Mouse (Mus musculus): ENCODE data around the gene Fam149a. TPM values are rescaled to one million over a fixed set of nuclear protein-coding genes. Genes with fewer than 3 reads are reported as not detected.
"Not testable (repeated sequence)": the region's sequence is repeated elsewhere in the genome, so short reads cannot be mapped to it uniquely, and the experiment has no call there.

The Fam149a gene
- polyA plus RNA-seq, 1 experiment from 2014 or later: 53.1 TPM

DNA sequence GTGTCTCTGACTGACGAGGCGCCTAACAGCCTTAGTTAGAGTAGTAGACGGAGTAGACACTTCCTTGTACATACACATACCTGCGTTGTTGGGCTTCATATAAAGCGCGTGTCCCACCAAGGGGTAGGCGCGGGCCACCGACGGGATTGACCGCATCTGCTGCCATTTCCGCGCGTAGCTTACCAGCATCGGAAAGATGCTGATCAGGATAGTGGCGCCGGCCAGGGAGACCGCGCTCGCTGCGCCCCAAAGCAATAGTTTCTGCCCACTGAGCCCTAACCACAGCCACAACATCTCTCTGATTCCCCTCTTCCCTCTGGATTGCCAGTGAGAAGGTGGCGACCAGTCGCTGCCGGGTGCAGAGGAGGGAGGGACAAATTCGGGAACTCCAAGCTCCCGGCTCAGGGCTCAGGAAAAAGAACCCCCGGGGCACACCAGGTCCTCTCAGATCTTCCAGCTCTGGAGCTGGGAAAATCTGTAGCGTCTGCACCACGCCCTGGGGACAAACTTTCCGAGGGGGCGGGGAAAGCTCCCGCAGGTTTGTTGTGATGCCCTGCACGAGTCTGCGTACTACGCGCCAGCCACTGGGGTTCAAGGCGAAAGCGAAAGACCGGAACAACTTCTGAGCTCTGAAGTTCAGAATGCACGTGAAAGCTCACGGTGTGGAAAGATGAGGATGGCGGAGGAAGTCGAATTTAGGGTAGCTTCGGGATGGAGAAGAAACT, 49.2 kb downstream of the Fam149a start, which contains the start of gene Cyp4v3:
Gene Cyp4v3, minus strand, starts transcription at position 532 of the 725 bp plus-strand sequence.
- in situ Hi-C loops (cut with MboI; ENCODE audit: low pct_unique_long_range_greater_than_20kb): no loop called here
- TF ChIP-seq CTCF (IDR thresholded peaks at IDR 0.05): no peak
- POLR2A ChIA-PET: no interaction called here
- H3K27me3 ChIP-seq: no peaks in the 10 kb centered on the region
- DNase-seq (ENCODE audit: low read depth, low spot score) (no peak), ATAC-seq (peak; percentile 87)
- CTCF ChIA-PET: interaction anchor here (3.9 kb wide), 1 partner anchor 11 kb away, joined by 22 read pairs; no protein-coding TSS in a partner anchor

DNA sequence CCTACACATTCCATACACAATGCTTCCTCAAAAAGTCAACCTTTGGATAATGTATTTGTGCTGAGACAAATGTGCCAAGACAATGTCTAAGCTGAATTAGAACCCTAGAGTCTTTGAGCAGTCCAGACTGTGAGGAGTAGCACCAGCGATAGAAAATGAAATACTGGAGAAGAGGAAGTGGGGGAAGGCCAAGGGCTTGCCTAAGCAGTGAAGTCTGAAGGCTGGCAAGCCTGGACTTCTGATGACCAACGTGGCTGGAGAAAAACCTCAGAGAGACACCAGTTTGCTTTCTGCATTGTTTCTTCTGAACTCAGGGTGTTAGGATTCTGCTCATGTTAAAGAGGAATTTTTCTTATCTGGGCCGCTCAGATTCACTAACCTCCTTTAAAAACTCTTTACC, 51.2 kb downstream of the Fam149a start:
- POLR2A ChIA-PET: no interaction called here
- DNase-seq (ENCODE audit: low read depth, low spot score) (no peak), ATAC-seq (no peak)
- TF ChIP-seq CTCF (IDR thresholded peaks at IDR 0.05): no peak
- in situ Hi-C loops (cut with MboI; ENCODE audit: low pct_unique_long_range_greater_than_20kb): no loop called here
- H3K27me3 ChIP-seq: no peaks in the 10 kb centered on the region
- CTCF ChIA-PET: interaction anchor here (1.8 kb wide), 1 partner anchor 12 kb away, joined by 5 read pairs; no protein-coding TSS in a partner anchor

DNA sequence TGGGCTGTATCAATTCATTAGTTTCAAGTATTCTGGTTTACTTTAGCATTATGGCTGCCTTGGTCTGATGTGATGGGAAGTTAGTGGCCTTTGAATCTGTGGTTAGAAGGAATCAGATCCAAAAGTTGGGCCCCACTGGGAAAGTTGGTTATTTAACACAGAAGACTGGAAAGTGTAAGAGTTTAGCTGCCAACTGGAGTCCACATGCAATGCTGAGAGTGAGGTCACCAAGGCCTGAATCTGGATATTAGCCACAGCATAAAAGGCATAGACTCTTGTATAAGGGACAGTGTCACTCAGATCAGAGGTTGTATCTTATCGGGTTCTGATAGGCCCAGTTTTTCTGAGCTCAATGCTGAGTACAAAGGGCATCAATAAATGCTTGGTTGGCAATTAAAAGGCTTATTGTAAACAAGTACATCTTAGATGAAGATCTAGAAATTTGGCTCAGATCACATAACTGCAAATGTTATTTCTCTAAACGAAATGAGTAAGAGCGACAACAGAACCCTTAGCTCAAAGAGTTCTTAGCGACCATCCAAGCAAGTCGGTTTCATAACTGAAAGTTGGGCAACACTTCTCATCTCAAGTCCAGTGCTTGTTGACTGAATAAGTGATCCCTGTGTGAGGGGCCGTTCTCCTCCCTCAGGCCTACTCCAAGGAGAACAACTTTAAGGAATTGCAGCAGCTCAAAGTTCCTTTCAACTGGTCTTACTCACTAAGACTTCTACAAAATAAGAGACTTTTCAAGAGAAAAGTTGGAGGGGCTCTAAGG, 52.7 kb downstream of the Fam149a start:
- no peak for DNase-seq (ENCODE audit: low read depth, low spot score)
- POLR2A ChIA-PET: no interaction called here
- in situ Hi-C loops (cut with MboI; ENCODE audit: low pct_unique_long_range_greater_than_20kb): no loop called here
- ATAC-seq: no peak
- CTCF ChIA-PET: interaction anchor here (0.8 to 1.8 kb wide), 3 partner anchors 10 to 16 kb away, joined by 3 to 5 read pairs (median 5); no protein-coding TSS in a partner anchor
- TF ChIP-seq CTCF (IDR thresholded peaks at IDR 0.05): no peak
- no peaks in the 10 kb centered on the region for H3K27me3 ChIP-seq

DNA sequence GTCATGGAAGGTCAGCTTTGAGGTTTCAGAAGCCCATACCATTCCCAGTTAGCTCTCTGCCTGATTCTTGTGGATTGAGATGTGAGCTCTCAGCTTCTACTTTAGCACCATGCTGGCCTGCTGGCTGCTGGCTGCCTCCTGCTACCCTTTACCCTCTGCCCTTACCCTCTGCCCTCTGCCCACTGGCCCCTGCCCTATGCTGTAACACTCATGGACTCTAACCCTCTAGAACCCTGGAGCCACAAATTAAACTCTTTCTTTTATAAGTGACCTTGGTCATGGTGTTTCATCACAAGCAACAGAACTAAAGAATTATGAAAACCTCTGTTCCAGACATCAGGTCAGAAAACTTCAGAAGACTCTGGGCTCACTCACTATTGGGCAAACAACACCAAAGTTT, 55.0 kb downstream of the Fam149a start:
- in situ Hi-C loops (cut with MboI; ENCODE audit: low pct_unique_long_range_greater_than_20kb); CTCF ChIA-PET; ATAC-seq; POLR2A ChIA-PET; H3K27me3 ChIP-seq; DNase-seq (ENCODE audit: low read depth, low spot score): not testable (repeated sequence)

GRCm38 (mm10) chr8:45324151-45324550, 57.9 kb downstream of the Fam149a start:
- no peaks in the 10 kb centered on the region for H3K27me3 ChIP-seq
- CTCF ChIA-PET: no interaction called here
- in situ Hi-C loops (cut with MboI; ENCODE audit: low pct_unique_long_range_greater_than_20kb): no loop called here
- no peak for DNase-seq (ENCODE audit: low read depth, low spot score)
- POLR2A ChIA-PET: no interaction called here
- no peak for TF ChIP-seq CTCF (IDR thresholded peaks at IDR 0.05)
- ATAC-seq: no peak

- in situ Hi-C loops (cut with MboI; ENCODE audit: low pct_unique_long_range_greater_than_20kb): no loop called here
- POLR2A ChIA-PET: no interaction called here
- no peaks in the 10 kb centered on the region for H3K27me3 ChIP-seq
- CTCF ChIA-PET: no interaction called here
- DNase-seq (ENCODE audit: low read depth, low spot score) (no peak), ATAC-seq (no peak)
- no peak for TF ChIP-seq CTCF (IDR thresholded peaks at IDR 0.05)
Observed at GRCm38 (mm10) chr8:45321365-45321764, 60.7 kb downstream of the Fam149a start.

DNA sequence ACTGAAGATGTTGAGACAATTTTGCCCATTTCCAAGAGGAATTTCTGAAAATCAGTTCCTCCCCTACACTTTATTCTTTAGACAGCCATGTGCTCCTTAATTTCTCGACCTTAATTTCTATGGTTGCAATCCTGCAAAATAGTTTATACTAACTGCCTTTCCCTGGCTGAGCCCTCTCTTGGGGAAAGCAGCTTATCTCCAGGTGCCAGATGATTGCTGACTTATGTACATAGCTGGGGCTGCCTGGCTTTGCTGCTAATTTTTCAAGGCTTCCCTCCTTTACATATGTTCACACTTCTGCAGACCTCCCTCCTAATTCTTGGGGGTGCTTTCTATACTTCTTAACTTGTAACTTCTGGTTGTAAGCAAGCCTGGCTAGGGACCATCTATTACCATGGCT, 61.2 kb downstream of the Fam149a start:
- DNase-seq (ENCODE audit: low read depth, low spot score) (no peak), ATAC-seq (no peak)
- in situ Hi-C loops (cut with MboI; ENCODE audit: low pct_unique_long_range_greater_than_20kb): no loop called here
- CTCF ChIA-PET: no interaction called here
- no peak for TF ChIP-seq CTCF (IDR thresholded peaks at IDR 0.05)
- POLR2A ChIA-PET: no interaction called here
- no peaks in the 10 kb centered on the region for H3K27me3 ChIP-seq

DNA sequence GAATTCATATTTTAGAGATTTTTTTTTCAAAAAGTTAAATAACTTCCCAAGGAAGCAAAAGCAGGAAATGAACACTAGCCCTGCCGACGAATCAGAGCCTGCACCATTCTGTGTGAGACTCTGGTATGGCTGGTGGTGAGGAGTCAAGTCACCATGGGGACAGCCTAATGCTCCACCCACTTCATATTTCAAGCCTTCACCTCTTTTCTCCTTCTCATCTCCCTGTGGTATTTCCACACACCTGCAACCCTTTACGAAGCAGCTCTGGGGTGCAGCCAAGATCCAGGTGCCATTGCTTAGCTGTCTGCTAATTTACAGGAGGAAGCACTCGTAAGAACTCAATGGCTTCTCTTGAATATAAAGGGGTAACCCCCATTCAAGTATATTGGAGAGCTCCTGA, 71.1 kb downstream of the Fam149a start:
- POLR2A ChIA-PET: no interaction called here
- ATAC-seq (no peak), DNase-seq (ENCODE audit: low read depth, low spot score) (no peak)
- in situ Hi-C loops (cut with MboI; ENCODE audit: low pct_unique_long_range_greater_than_20kb): no loop called here
- H3K27me3 ChIP-seq: no peaks in the 10 kb centered on the region
- no peak for TF ChIP-seq CTCF (IDR thresholded peaks at IDR 0.05)
- CTCF ChIA-PET: no interaction called here

DNA sequence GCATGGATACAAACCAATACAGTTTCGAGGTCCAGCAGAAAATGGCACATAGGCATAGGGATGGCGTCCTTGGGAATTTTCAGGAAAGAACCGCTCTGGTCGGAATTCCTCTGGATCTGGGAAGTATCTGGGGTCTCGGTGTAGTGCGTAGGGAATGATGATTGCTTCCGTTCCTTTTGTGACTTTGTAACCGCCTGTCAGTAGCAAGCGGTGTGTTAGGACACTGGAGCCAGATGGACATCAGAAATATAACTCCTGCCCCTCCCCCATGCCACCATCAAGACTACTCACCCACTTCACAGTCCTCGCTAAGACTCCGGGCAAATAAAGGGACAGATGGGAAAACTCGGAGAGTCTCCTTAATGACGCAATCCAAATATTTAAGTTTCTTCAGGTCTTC, 73.7 kb downstream of the Fam149a start, which contains the start of gene Gm45753:
Gene Gm45753, minus strand, starts transcription at position 101 of the 400 bp plus-strand sequence.
- POLR2A ChIA-PET: no interaction called here
- no peaks in the 10 kb centered on the region for H3K27me3 ChIP-seq
- no peak for ATAC-seq
- CTCF ChIA-PET: no interaction called here
- DNase-seq (ENCODE audit: low read depth, low spot score): no peak
- TF ChIP-seq CTCF (IDR thresholded peaks at IDR 0.05): no peak
- in situ Hi-C loops (cut with MboI; ENCODE audit: low pct_unique_long_range_greater_than_20kb): no loop called here

GRCm38 (mm10) chr8:45305479-45305878, 76.6 kb downstream of the Fam149a start:
- no peak for ATAC-seq
- TF ChIP-seq CTCF (IDR thresholded peaks at IDR 0.05): no peak
- in situ Hi-C loops (cut with MboI; ENCODE audit: low pct_unique_long_range_greater_than_20kb): no loop called here
- no peak for DNase-seq (ENCODE audit: low read depth, low spot score)
- POLR2A ChIA-PET: no interaction called here
- H3K27me3 ChIP-seq: peaks cover 3% of the 10 kb centered on the region
- CTCF ChIA-PET: no interaction called here

DNA sequence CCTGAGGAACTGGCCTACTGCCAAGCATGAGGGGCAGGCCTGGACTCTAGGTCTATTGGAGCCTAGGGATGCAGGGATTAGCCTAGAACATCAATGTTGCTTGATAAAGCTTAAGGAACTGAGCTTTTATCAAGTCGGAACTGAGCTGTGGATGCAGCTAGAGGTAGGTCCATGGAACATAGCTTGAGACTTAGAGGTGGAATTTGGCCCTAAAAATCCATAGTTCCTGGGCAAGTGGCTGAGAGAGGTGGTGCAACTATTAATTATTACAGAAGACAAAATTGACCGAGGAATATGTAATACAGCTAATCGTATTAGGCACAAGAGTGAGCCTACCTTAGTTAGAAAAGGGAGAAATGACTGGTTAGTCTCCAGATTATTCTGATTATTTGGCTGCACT, 77.7 kb downstream of the Fam149a start:
- peaks cover 4% of the 10 kb centered on the region for H3K27me3 ChIP-seq
- no peak for TF ChIP-seq CTCF (IDR thresholded peaks at IDR 0.05)
- in situ Hi-C loops (cut with MboI; ENCODE audit: low pct_unique_long_range_greater_than_20kb): no loop called here
- CTCF ChIA-PET: interaction anchor here (1.3 kb wide), 1 partner anchor 13 kb away, joined by 3 read pairs; no protein-coding TSS in a partner anchor
- POLR2A ChIA-PET: no interaction called here
- DNase-seq (ENCODE audit: low read depth, low spot score) (no peak), ATAC-seq (no peak)
